Mouse (Mus musculus) kidney, adult 2 months (tissue): Measurements from ENCODE around the gene Dlk1.

Source experiments
- CTCF ChIP-seq: fragments of 200-500 bp; conservative IDR thresholded peaks from 2 replicates; pipeline ENCODE4 v1.5.1; 2011; ENCODE audit warnings: low read depth, mild to moderate bottlenecking, control low read depth, low read length, moderate library complexity, mixed read lengths; ENCODE audit not compliant: insufficient read depth, insufficient read length
- POLR2A ChIP-seq: fragments of 200-500 bp; IDR thresholded peaks from one replicate; pipeline ENCODE4 v1.6.1; 2011; ENCODE audit warnings: low read depth, low read length, control low read depth

- TF ChIP-seq CTCF (no peak), POLR2A (no peak)
Observed at GRCm38 (mm10) chr12:109406018-109406417, 46.6 kb upstream of the Dlk1 start.
